Mouse (Mus musculus) testis, adult 2 months (tissue): ENCODE results near the gene Nudcd3. TPM values are rescaled to one million over a fixed set of nuclear protein-coding genes. Genes with fewer than 3 reads are reported as not detected.

Source experiments
- H3K27ac ChIP-seq: fragments of 200-500 bp; 2 replicates; pipeline ENCODE4 v1.5.1; 2012; ENCODE audit warnings: low read depth, low read length; ENCODE audit not compliant: control insufficient read depth, insufficient read depth
- H3K27me3 ChIP-seq: fragments of 200-500 bp; 2 replicates; pipeline ENCODE4 v1.6.1; 2012; ENCODE audit warnings: mild to moderate bottlenecking, low read length, moderate library complexity; ENCODE audit not compliant: control insufficient read depth, insufficient read depth
- H3K36me3 ChIP-seq: fragments of 200-500 bp; 2 replicates; pipeline ENCODE4 v1.6.1; 2012; ENCODE audit warnings: mild to moderate bottlenecking, low read length; ENCODE audit not compliant: control insufficient read depth, insufficient read depth
- H3K4me1 ChIP-seq: fragments of 200-500 bp; 2 replicates; pipeline ENCODE4 v1.6.1; 2012; ENCODE audit warnings: low read length; ENCODE audit not compliant: control insufficient read depth, insufficient read depth
- H3K4me3 ChIP-seq: fragments of 200-500 bp; 2 replicates; pipeline ENCODE4 v1.5.1; 2012; ENCODE audit warnings: low read depth, mild to moderate bottlenecking, low read length, moderate library complexity, mixed read lengths; ENCODE audit not compliant: control insufficient read depth
- CTCF ChIP-seq: fragments of 200-500 bp; IDR thresholded peaks from 2 replicates; pipeline ENCODE4 v1.5.1; 2012; ENCODE audit warnings: low read depth, mild to moderate bottlenecking, inconsistent platforms, low read length, moderate library complexity; ENCODE audit not compliant: control insufficient read depth, insufficient read depth, insufficient replicate concordance
- POLR2A ChIP-seq: fragments of 200-500 bp; IDR thresholded peaks from 2 replicates; pipeline ENCODE4 v1.6.1; 2012; ENCODE audit warnings: low read depth, mild to moderate bottlenecking, inconsistent platforms, low read length, moderate library complexity; ENCODE audit not compliant: control insufficient read depth
- polyA plus RNA-seq: library from polyadenylated mRNA; depleted of rRNA; stranded (reverse); fragments of >200 nt; gene quantifications from 2 replicates; pipeline ENCODE4 v1.2.3, GENCODE M21; 2012

Nudcd3 gene
- polyA plus RNA-seq, 1 experiment = 23.5 TPM

- H3K4me3 ChIP-seq = no peak overlapping the region
- no peaks in the 10 kb centered on the region for H3K27me3 ChIP-seq
- H3K4me1 ChIP-seq = no peaks in the 10 kb centered on the region
- no peak overlapping the region for H3K27ac ChIP-seq
- no peaks in the 10 kb centered on the region for H3K36me3 ChIP-seq
- no peak for TF ChIP-seq CTCF
- no peak for TF ChIP-seq POLR2A
These were observed 16.6 kb upstream of the Nudcd3 start for GRCm38 (mm10) chr11:6216834-6217233.

- H3K4me1 ChIP-seq = no peaks in the 10 kb centered on the region
- H3K27me3 ChIP-seq = no peaks in the 10 kb centered on the region
- TF ChIP-seq POLR2A (no peak), CTCF (no peak)
- H3K4me3 ChIP-seq = no peak overlapping the region
- no peak overlapping the region for H3K27ac ChIP-seq
- no peaks in the 10 kb centered on the region for H3K36me3 ChIP-seq
These were observed 7.9 kb upstream of the Nudcd3 start for GRCm38 (mm10) chr11:6208158-6208557.

- H3K27ac ChIP-seq = no peak overlapping the region
- no peaks in the 10 kb centered on the region for H3K36me3 ChIP-seq
- TF ChIP-seq POLR2A = no peak
- TF ChIP-seq CTCF = no peak
- H3K27me3 ChIP-seq = no peaks in the 10 kb centered on the region
- no peaks in the 10 kb centered on the region for H3K4me1 ChIP-seq
- H3K4me3 ChIP-seq = no peak overlapping the region
These were observed 6.9 kb upstream of the Nudcd3 start for GRCm38 (mm10) chr11:6207090-6207489.

- H3K4me3 ChIP-seq = peak overlapping the region; percentile 93
- TF ChIP-seq POLR2A (no peak), CTCF (no peak)
- no peak overlapping the region for H3K27ac ChIP-seq
- no peaks in the 10 kb centered on the region for H3K36me3 ChIP-seq
- no peaks in the 10 kb centered on the region for H3K27me3 ChIP-seq
- no peaks in the 10 kb centered on the region; the same call in 1 of the 2 replicates for H3K4me1 ChIP-seq
These were observed 355 bp upstream of the Nudcd3 start for GRCm38 (mm10) chr11:6200570-6200969.

GRCm38 (mm10) chr11:6199410-6200086 lies 667 bp downstream of the Nudcd3 start, which contains the start of gene A730071L15Rik:
Gene A730071L15Rik (plus strand): TSS chr11:6200029.
- Histone ChIP-seq H3K4me1 (no peaks in the 10 kb centered on the region; the same call in 1 of the 2 replicates), H3K4me3 (peak within 1 kb of the TSS; percentile 93)
- TF ChIP-seq POLR2A (no peak), CTCF (no peak)

GRCm38 (mm10) chr11:6198449-6198848 lies 1.8 kb downstream of the Nudcd3 start:
- Histone ChIP-seq H3K27ac (no peak overlapping the region), H3K4me1 (no peaks in the 10 kb centered on the region; the same call in 1 of the 2 replicates), H3K36me3 (no peaks in the 10 kb centered on the region), H3K4me3 (peak overlapping the region; percentile 63), H3K27me3 (no peaks in the 10 kb centered on the region)
- no peak for TF ChIP-seq CTCF
- TF ChIP-seq POLR2A = no peak

More at GRCm38 (mm10) chr11:6199410-6200086, 667 bp downstream of the Nudcd3 start, which contains the start of gene A730071L15Rik:
- H3K27ac ChIP-seq = peak within 1 kb of the TSS; percentile 97
- no peaks in the 10 kb centered on the region for H3K27me3 ChIP-seq
- no peaks in the 10 kb centered on the region for H3K36me3 ChIP-seq

- Histone ChIP-seq H3K27ac (no peak overlapping the region), H3K4me3 (no peak overlapping the region), H3K36me3 (no peaks in the 10 kb centered on the region), H3K4me1 (no peaks in the 10 kb centered on the region; the same call in 1 of the 2 replicates), H3K27me3 (no peaks in the 10 kb centered on the region)
- no peak for TF ChIP-seq POLR2A
- no peak for TF ChIP-seq CTCF
These were observed 3.4 kb downstream of the Nudcd3 start for GRCm38 (mm10) chr11:6196780-6197179.

- Histone ChIP-seq H3K27me3 (no peaks in the 10 kb centered on the region), H3K4me3 (no peak overlapping the region), H3K4me1 (0 out of 2 replicates have a peak, but pooled peaks cover 2% of the 10 kb centered on the region), H3K27ac (no peak overlapping the region), H3K36me3 (no peaks in the 10 kb centered on the region)
- TF ChIP-seq CTCF (peak; percentile 91; the same call in 1 of the 2 replicates), POLR2A (no peak)
These were observed 12.3 kb downstream of the Nudcd3 start for GRCm38 (mm10) chr11:6187878-6188277.
